Mouse (Mus musculus): Measurements from ENCODE around the gene Olfr172.

GRCm38 (mm10) chr16:58746715-58747114 is 16.3 kb downstream of the Olfr172 start:
- no peak for TF ChIP-seq CTCF (IDR thresholded peaks at IDR 0.05; ENCODE audit: extremely low read depth, insufficient read depth, low read length)
- no peak for TF ChIP-seq POLR2A (IDR thresholded peaks at IDR 0.05; ENCODE audit: extremely low read depth, insufficient read depth, low read length)
